Mouse (Mus musculus) embryonic facial prominence, embryonic 11.5 days (tissue): ENCODE measurements around the gene Smok3a. TPM values are rescaled to one million over a fixed set of nuclear protein-coding genes. Genes with fewer than 3 reads are reported as not detected.

Source experiments
- ATAC-seq: fragments of 200-750 bp; cut with Nextera tagmentation; replicated peaks from 2 replicates; pipeline ENCODE4 v1.8.0; 2017; ENCODE audit warnings: low read depth; ENCODE audit not compliant: insufficient number of reproducible peaks, low FRiP score, low TSS enrichment
- DNase-seq: peaks from one replicate; pipeline ENCODE4 v3.0.0-alpha.2; 2015; ENCODE audit warnings: low spot score
- H3K27ac ChIP-seq: fragments of 300-500 bp; sonication (generic); replicated peaks from 2 replicates; pipeline ENCODE4 v1.5.1; 2014; ENCODE audit warnings: mild to moderate bottlenecking, low read depth, low read length, control low read depth
- H3K27me3 ChIP-seq: fragments of 300-500 bp; sonication (generic); 2 replicates; pipeline ENCODE4 v1.6.1; 2014; ENCODE audit warnings: mild to moderate bottlenecking, low read length, moderate library complexity, mixed read lengths; ENCODE audit not compliant: control insufficient read depth, insufficient read depth
- H3K36me3 ChIP-seq: fragments of 300-500 bp; sonication (generic); replicated peaks from 2 replicates; pipeline ENCODE4 v1.6.1; 2014; ENCODE audit warnings: low read depth, mild to moderate bottlenecking, low read length, moderate library complexity, mixed read lengths; ENCODE audit not compliant: control insufficient read depth, insufficient read depth
- H3K4me1 ChIP-seq: fragments of 300-500 bp; sonication (generic); 2 replicates; pipeline ENCODE4 v1.6.1; 2014; ENCODE audit warnings: low read length, mixed read lengths; ENCODE audit not compliant: control insufficient read depth, insufficient read depth
- H3K4me2 ChIP-seq: fragments of 300-500 bp; sonication (generic); 2 replicates; pipeline ENCODE4 v1.6.1; 2014; ENCODE audit warnings: low read depth, mild to moderate bottlenecking, control low read depth, low read length, moderate library complexity
- H3K4me3 ChIP-seq: fragments of 300-500 bp; sonication (generic); 2 replicates; pipeline ENCODE4 v1.5.1; 2014; ENCODE audit warnings: low read depth, low read length, control low read depth
- H3K9ac ChIP-seq: fragments of 300-500 bp; sonication (generic); replicated peaks from 2 replicates; pipeline ENCODE4 v1.6.1; 2014; ENCODE audit warnings: mild to moderate bottlenecking, control low read depth, low read length
- H3K9me3 ChIP-seq: fragments of 300-500 bp; sonication (generic); replicated peaks from 2 replicates; pipeline ENCODE4 v1.6.1; 2016; ENCODE audit warnings: mild to moderate bottlenecking, low read length, inconsistent platforms, mixed read lengths; ENCODE audit not compliant: control insufficient read depth
- WGBS: fragments of 180-500 bp; shearing (Covaris S2); extraction: QIAGEN DNeasy Blood & Tissue Kit; methylation state at CpG from one replicate; pipeline ENCODE4 v1.1.7; 2014; 5-methylcytosine and 5-hydroxymethylcytosine counted together
- polyA plus RNA-seq: library from polyadenylated mRNA; unstranded; fragments of >200 nt; fragmentation: Nextera tagmentation; extraction: Ambion mirVana; gene quantifications from 2 replicates; pipeline ENCODE4 v1.2.1, GENCODE M21; 2014

The Smok3a gene
- polyA plus RNA-seq, 1 experiment from 2014 or later = not detected

GRCm38 (mm10) chr5:138075684-138076083, 54.6 kb downstream of the Smok3a start:
- no peak overlapping the region for H3K4me2 ChIP-seq
- WGBS = 68% methylated on average over 3 of the region's 3 CpGs
- no peaks in the 10 kb centered on the region for H3K4me1 ChIP-seq
- ATAC-seq (no peak), DNase-seq (no peak)
- H3K36me3 ChIP-seq = no peaks in the 10 kb centered on the region
- H3K27me3 ChIP-seq = no peaks in the 10 kb centered on the region
- H3K9me3 ChIP-seq = no peaks in the 10 kb centered on the region
- H3K27ac ChIP-seq = no peak overlapping the region
- no peak overlapping the region for H3K4me3 ChIP-seq
- H3K9ac ChIP-seq = no peak overlapping the region

- no peak overlapping the region for H3K4me3 ChIP-seq
- DNase-seq = no peak
- H3K27me3 ChIP-seq = no peaks in the 10 kb centered on the region
Observed at GRCm38 (mm10) chr5:138076148-138076547, 55.1 kb downstream of the Smok3a start.

GRCm38 (mm10) chr5:138080456-138080855, 59.4 kb downstream of the Smok3a start:
- ATAC-seq (no peak), DNase-seq (no peak)
- WGBS = 87% methylated on average over 5 of the region's 5 CpGs

More at GRCm38 (mm10) chr5:138076148-138076547, 55.1 kb downstream of the Smok3a start:
- Histone ChIP-seq H3K9me3 (no peaks in the 10 kb centered on the region), H3K27ac (no peak overlapping the region), H3K4me2 (no peak overlapping the region), H3K36me3 (no peaks in the 10 kb centered on the region), H3K9ac (no peak overlapping the region), H3K4me1 (no peaks in the 10 kb centered on the region)
- 58% methylated on average over 2 of the region's 2 CpGs for WGBS
- no peak for ATAC-seq

GRCm38 (mm10) chr5:138081446-138081845, 60.4 kb downstream of the Smok3a start:
- DNase-seq (no peak), ATAC-seq (no peak)
- WGBS = 84% methylated on average over 9 of the region's 9 CpGs
- Histone ChIP-seq H3K4me1 (no peaks in the 10 kb centered on the region), H3K4me3 (no peak overlapping the region), H3K36me3 (no peaks in the 10 kb centered on the region), H3K4me2 (no peak overlapping the region), H3K27ac (no peak overlapping the region), H3K9me3 (no peaks in the 10 kb centered on the region), H3K9ac (no peak overlapping the region), H3K27me3 (no peaks in the 10 kb centered on the region)

More at GRCm38 (mm10) chr5:138080456-138080855, 59.4 kb downstream of the Smok3a start:
- Histone ChIP-seq H3K4me1 (no peaks in the 10 kb centered on the region), H3K4me3 (no peak overlapping the region), H3K36me3 (no peaks in the 10 kb centered on the region), H3K9me3 (no peaks in the 10 kb centered on the region), H3K4me2 (no peak overlapping the region), H3K27me3 (no peaks in the 10 kb centered on the region), H3K9ac (no peak overlapping the region), H3K27ac (no peak overlapping the region)

GRCm38 (mm10) chr5:138083318-138083900, 62.3 kb downstream of the Smok3a start:
- no peak for DNase-seq
- Histone ChIP-seq H3K36me3 (no peaks in the 10 kb centered on the region), H3K9ac (no peak overlapping the region), H3K4me3 (no peak overlapping the region), H3K27me3 (no peaks in the 10 kb centered on the region), H3K4me2 (no peak overlapping the region), H3K27ac (no peak overlapping the region), H3K4me1 (no peaks in the 10 kb centered on the region), H3K9me3 (no peaks in the 10 kb centered on the region)
- 62% methylated on average over 2 of the region's 2 CpGs for WGBS
- ATAC-seq = no peak

- no peaks in the 10 kb centered on the region for H3K27me3 ChIP-seq
- DNase-seq (no peak), ATAC-seq (no peak)
- WGBS = 96% methylated on average over 2 of the region's 2 CpGs
- H3K4me2 ChIP-seq = no peak overlapping the region
- H3K9me3 ChIP-seq = no peaks in the 10 kb centered on the region
- H3K9ac ChIP-seq = no peak overlapping the region
- no peaks in the 10 kb centered on the region for H3K4me1 ChIP-seq
- no peak overlapping the region for H3K4me3 ChIP-seq
- no peak overlapping the region for H3K27ac ChIP-seq
- H3K36me3 ChIP-seq = no peaks in the 10 kb centered on the region
Observed at GRCm38 (mm10) chr5:138083936-138084335, 62.9 kb downstream of the Smok3a start.

Other genes starting within 250 kb of the Smok3a start
- 57.6 and 65.1 TPM in 2 replicates for gene Ppp1r35, start 242.4 kb upstream of the Smok3a start, polyA plus RNA-seq
- gene Mepce, start 233.6 kb upstream of the Smok3a start, polyA plus RNA-seq = 11.5 and 12.5 TPM in 2 replicates
- gene Zcwpw1, start 233.5 kb upstream of the Smok3a start, polyA plus RNA-seq = 22.0 and 23.1 TPM in 2 replicates
- gene Pilra, start 185.0 kb upstream of the Smok3a start, polyA plus RNA-seq = 0.28 TPM in 1 of 2 replicates, not detected in the other
- 0.40 TPM in 1 of 2 replicates, not detected in the other for gene Pilrb1, start 163.2 kb upstream of the Smok3a start, polyA plus RNA-seq
- not detected in 2 replicates for gene Pilrb2, start 149.4 kb upstream of the Smok3a start, polyA plus RNA-seq
- gene Cyp3a13, start 99.6 kb upstream of the Smok3a start, polyA plus RNA-seq = not detected in 2 replicates
- 0.29 TPM in 1 of 2 replicates, not detected in the other for gene Gjc3, start 58.2 kb upstream of the Smok3a start, polyA plus RNA-seq
- not detected in 2 replicates for gene Azgp1, start 39.7 kb upstream of the Smok3a start, polyA plus RNA-seq
- gene Smok3b, start 168 bp downstream of the Smok3a start, polyA plus RNA-seq = not detected in 2 replicates
- gene Smok3c, start 31.9 kb downstream of the Smok3a start, polyA plus RNA-seq = not detected in 2 replicates
- gene Zkscan1, start 63.8 kb downstream of the Smok3a start, polyA plus RNA-seq = 37.6 and 40.1 TPM in 2 replicates
- gene Zscan21, start 95.6 kb downstream of the Smok3a start, polyA plus RNA-seq = 97.3 and 110 TPM in 2 replicates
- 16.3 and 16.4 TPM in 2 replicates for gene Zfp113, start 134.5 kb downstream of the Smok3a start, polyA plus RNA-seq
- gene Cops6, start 139.8 kb downstream of the Smok3a start, polyA plus RNA-seq = 272 and 292 TPM in 2 replicates
- gene Ap4m1, start 150.7 kb downstream of the Smok3a start, polyA plus RNA-seq = 15.9 and 19.7 TPM in 2 replicates
- 303 and 307 TPM in 2 replicates for gene Mcm7, start 151.2 kb downstream of the Smok3a start, polyA plus RNA-seq
- gene Taf6, start 166.2 kb downstream of the Smok3a start, polyA plus RNA-seq = 120 and 125 TPM in 2 replicates
- gene Cnpy4, start 166.2 kb downstream of the Smok3a start, polyA plus RNA-seq = 56.4 and 61.6 TPM in 2 replicates
- gene Mblac1, start 173.1 kb downstream of the Smok3a start, polyA plus RNA-seq = 8.1 and 8.6 TPM in 2 replicates
- not detected in 2 replicates for gene Nxpe5, start 204.6 kb downstream of the Smok3a start, polyA plus RNA-seq
- gene Lamtor4, start 234.2 kb downstream of the Smok3a start, polyA plus RNA-seq = 36.8 and 42.9 TPM in 2 replicates
- gene BC037034, start 242.8 kb downstream of the Smok3a start, polyA plus RNA-seq = 3.9 and 4.6 TPM in 2 replicates